Mouse (Mus musculus) B cell, adult 62 days (primary cell): ENCODE results near the gene Pate1. TPM values are rescaled to one million over a fixed set of nuclear protein-coding genes. Genes with fewer than 3 reads are reported as not detected.

Source experiments
- total RNA-seq: library from RNA; stranded (reverse); gene quantifications from 4 replicates; pipeline ENCODE4 v1.2.4, GENCODE M21; 2023

Pate1 gene
- total RNA-seq: not detected in 4 replicates

DNA sequence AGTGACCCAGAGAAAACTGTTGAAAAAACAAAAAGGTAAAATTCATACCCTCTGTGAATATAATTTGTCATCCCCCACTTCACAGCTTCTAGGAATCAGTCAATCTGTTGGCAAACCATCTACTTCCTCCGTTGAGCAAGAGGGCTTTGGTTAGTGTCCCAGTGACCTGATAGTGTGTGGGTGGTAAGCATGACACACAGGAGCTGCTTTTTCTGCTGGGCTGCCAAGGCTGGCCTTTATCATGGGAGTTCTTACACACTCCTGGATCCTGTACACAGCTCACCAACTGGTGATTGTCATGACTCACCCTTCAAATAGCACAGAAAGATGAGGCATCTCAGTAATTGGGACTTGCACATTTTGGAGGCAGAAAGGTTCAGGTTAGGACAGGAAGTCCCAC lies at the start of gene Pate1:
Gene Pate1 (minus strand): TSS at position 378 of the 400 bp plus-strand sequence.

DNA sequence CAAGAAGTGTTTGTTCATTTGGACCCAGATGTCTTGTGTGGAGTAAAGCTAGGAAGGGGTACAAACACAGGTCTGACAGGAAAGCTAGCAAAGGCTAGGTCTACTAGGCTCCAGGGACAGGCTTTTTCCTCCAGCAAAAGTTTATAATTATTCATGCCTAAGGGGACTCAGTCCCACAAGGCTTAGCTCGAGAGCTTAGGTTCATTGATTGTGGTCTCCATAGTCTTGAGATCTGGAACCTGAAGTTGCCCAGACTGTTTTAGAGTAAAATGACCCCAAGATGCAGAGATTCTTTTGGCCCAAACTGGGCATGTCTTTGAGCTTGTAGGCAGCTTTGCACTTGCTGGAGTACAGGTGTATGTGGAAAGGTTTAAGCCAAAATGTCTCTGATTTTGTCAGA lies 39.1 kb downstream of the Pate1 start, which contains the start of gene Pate3:
Gene Pate3 (minus strand): TSS at position 101 of the 400 bp plus-strand sequence.

Other genes starting within 250 kb of the Pate1 start
- not detected in 4 replicates for gene Gm1113, start 169.1 kb downstream of the Pate1 start, total RNA-seq
- 2.5 to 3.3 TPM (median 2.8 TPM) in 4 replicates for gene Ddx25, start 128.9 kb downstream of the Pate1 start, total RNA-seq
- gene Pus3, start 128.8 kb downstream of the Pate1 start, total RNA-seq: 22.0 to 25.8 TPM (median 24.4 TPM) in 4 replicates
- not detected in 4 replicates for gene Pate2, start 117.1 kb downstream of the Pate1 start, total RNA-seq
- 13.4 to 16.5 TPM (median 15.3 TPM) in 4 replicates for gene Hyls1, start 117.0 kb downstream of the Pate1 start, total RNA-seq
- not detected in 4 replicates for gene Pate4, start 75.4 kb downstream of the Pate1 start, total RNA-seq
- not detected in 4 replicates for gene Pate3, start 39.2 kb downstream of the Pate1 start, total RNA-seq
- not detected in 4 replicates for gene Gm17677, start 53.7 kb upstream of the Pate1 start, total RNA-seq
- gene Gm17727, start 90.7 kb upstream of the Pate1 start, total RNA-seq: not detected in 4 replicates
- gene Gm27235, start 102.7 kb upstream of the Pate1 start, total RNA-seq: not detected in 4 replicates
- not detected in 4 replicates for gene D730048I06Rik, start 102.7 kb upstream of the Pate1 start, total RNA-seq
- gene 9230110F15Rik, start 156.8 kb upstream of the Pate1 start, total RNA-seq: not detected in 4 replicates
- gene 9230113P08Rik, start 221.0 kb upstream of the Pate1 start, total RNA-seq: not detected in 4 replicates